Mouse (Mus musculus) left cerebral cortex, adult 11 months (tissue): ENCODE results near the gene Btbd35f20.
"Not testable (repeated sequence)": the region's sequence is repeated elsewhere in the genome, so short reads cannot be mapped to it uniquely, and the experiment has no call there.

ENCODE experiments used
- DNase-seq: peaks from one replicate; pipeline ENCODE4 v3.0.0; 2022; ENCODE audit warnings: low spot score

The Btbd35f20 gene

DNA sequence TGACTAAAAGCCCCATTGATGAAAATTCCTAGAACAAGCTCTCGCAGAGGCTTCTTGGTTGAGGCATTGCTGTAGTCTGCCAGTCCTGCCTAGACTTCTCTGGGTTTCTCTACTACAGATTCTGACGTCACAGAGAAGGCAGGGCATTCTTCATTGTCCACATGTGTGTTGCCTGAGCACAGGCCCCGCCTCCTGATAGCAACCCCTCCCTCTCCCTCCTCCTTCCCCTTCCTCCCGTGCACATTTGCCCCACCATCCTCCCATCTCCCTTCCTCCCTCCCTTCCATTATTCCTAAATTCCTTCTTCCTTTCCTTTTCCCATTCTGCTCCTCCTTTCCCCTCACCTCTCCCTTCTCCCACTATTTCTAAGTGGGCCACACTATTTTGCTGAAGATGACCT lies at the start of gene Btbd35f20:
TSS of gene Btbd35f20 (minus strand) at position 101 of the 400 bp plus-strand sequence.
- DNase-seq = not testable (repeated sequence)
